Mouse (Mus musculus): ENCODE results near the gene Sapcd2.
A peak's percentile ranks its signal among the peaks of the same experiment; 100 is the strongest.

The Sapcd2 gene

GRCm38 (mm10) chr2:25422587-25423410 is 50.7 kb downstream of the Sapcd2 start, which contains the start of gene Fut7:
TSS of gene Fut7 (plus strand) at chr2:25423267.
- no peak for DNase-seq (ENCODE audit: low spot score in 2 of 2)

DNA sequence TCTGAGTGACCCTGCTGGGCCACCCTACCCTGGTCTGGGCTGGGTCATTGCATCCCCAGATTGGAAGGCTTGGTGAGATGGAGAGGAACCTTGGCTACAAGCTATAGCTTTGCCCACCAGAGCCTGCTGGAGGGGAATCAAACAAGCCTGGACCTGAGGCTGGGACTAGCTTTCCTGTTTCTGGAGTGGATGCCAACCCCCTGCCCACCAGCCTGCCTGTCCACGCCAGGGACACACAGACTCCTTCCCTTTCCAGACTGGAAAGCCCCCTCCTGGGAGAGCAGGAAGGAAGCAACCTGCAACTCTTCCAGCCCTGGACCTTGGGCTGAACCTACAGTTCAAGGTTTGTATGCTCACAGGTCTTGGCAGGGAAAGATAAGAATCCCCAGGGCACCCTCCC is 51.5 kb downstream of the Sapcd2 start:
- DNase-seq (ENCODE audit: low spot score in 2 of 2): no peak

GRCm38 (mm10) chr2:25425481-25425880 is 53.4 kb downstream of the Sapcd2 start:
- DNase-seq (ENCODE audit: low spot score in 2 of 2): no peak

DNA sequence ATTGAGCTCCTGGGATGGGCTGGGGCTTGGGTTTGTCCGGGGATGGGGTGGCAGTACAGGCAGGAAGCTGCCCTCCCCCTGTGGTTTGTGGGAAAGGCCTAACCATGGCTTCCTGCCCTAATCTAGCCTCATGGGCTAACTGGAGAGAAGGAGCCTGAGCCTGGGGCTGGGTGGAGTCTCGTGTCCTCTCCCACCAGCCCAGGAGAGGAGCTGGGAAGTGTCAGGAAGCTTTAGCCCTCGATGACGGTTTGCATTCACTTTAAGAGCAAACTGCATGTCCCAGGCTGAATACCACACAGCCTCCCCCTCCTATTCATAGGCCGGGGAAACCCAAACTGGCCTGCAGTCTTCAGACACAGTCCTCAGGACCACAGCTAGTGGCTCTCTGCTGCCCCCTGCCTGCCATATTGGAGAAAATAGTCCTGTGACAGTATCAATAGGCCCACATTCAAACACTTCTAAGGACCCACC is 54.6 kb downstream of the Sapcd2 start:
- peak in 1 of 2 experiments; percentile 63 for DNase-seq (ENCODE audit: low spot score in 2 of 2)

DNA sequence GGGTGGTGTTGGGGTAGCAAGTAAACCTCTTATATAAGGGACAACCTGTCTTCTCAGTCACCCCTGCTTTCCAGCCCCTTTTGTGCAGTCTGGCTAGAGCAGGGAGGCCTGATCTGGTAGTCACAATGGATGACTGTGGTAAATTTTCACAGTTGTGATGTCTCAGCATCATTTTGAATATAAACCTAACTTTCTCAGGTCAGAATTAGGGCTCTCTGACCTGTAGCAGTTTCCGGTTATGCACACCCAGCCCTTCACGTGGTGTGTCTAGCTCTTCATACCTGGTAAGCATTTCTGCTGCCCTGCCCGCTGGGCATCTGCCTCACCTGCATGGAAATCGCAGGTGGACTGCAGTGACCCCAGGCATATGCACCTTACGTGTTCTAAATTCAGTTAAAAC is 55.1 kb downstream of the Sapcd2 start:
- DNase-seq (ENCODE audit: low spot score in 2 of 2): no peak

All from frontal cortex, postnatal 10 days (tissue).